Mouse (Mus musculus) induced T-regulatory cell, adult 2 months (primary cell): ENCODE measurements around the gene Olfr790.

Source experiments
- DNase-seq: peaks from one replicate; pipeline ENCODE4 v3.0.0-alpha.2; 2012; ENCODE audit warnings: low read depth

Gene Olfr790

GRCm38 (mm10) chr10:129498192-129498591 is at the start of gene Olfr790:
Olfr790 (plus strand) TSS chr10:129498492.
- no peak for DNase-seq

GRCm38 (mm10) chr10:129461562-129461961 is 36.7 kb upstream of the Olfr790 start, which contains the start of gene Olfr787:
Olfr787 (plus strand) TSS chr10:129461862.
- DNase-seq, result no peak

GRCm38 (mm10) chr10:129470698-129471097 is 27.6 kb upstream of the Olfr790 start, which contains the start of gene Olfr788:
Olfr788 (plus strand) TSS chr10:129470998.
- DNase-seq, result no peak

GRCm38 (mm10) chr10:129473256-129473655 is 25.0 kb upstream of the Olfr790 start:
- no peak for DNase-seq

- no peak for DNase-seq
Measured at GRCm38 (mm10) chr10:129473723-129474122, 24.6 kb upstream of the Olfr790 start.

- DNase-seq, result no peak
Measured at GRCm38 (mm10) chr10:129484452-129484851, 13.8 kb upstream of the Olfr790 start, which contains the start of gene Olfr789. Olfr789 (plus strand) TSS chr10:129484752.

- no peak for DNase-seq
Measured at GRCm38 (mm10) chr10:129490101-129490500, 8.2 kb upstream of the Olfr790 start.

- no peak for DNase-seq
Measured at GRCm38 (mm10) chr10:129521492-129521891, 23.2 kb downstream of the Olfr790 start, which contains the start of gene Olfr791. Olfr791 (plus strand) TSS chr10:129521792.

- DNase-seq, result no peak
Measured at GRCm38 (mm10) chr10:129538862-129539261, 40.6 kb downstream of the Olfr790 start, which contains the start of gene Olfr792. Olfr792 (plus strand) TSS chr10:129539162.

- no peak for DNase-seq
Measured at GRCm38 (mm10) chr10:129549354-129549753, 51.1 kb downstream of the Olfr790 start.
